Mouse (Mus musculus): ENCODE data around the gene Kif28. TPM values are rescaled to one million over a fixed set of nuclear protein-coding genes. Genes with fewer than 3 reads are reported as not detected.

Kif28 gene
- not detected for polyA plus RNA-seq (2017; shearing (Covaris generic))

DNA sequence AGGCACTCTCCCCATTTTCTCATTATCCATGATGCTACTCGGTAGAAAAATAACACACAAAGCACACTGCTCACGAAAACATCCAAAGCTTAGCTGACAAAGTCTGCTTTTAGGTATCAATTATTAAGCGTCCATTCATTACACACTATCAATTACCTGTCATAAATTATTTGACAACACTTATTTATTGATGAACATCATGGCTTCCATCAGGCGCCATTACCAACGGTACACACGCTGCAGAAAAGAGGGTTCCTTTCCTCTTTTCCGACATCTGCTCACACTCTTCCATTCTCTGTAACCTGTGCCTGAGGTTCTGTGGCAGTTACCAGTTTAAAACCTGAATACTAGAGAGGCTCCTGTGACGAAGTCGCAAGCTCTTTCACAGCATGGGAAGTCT, at the start of gene Kif28:
Gene Kif28 (minus strand): TSS at position 101 of the 400 bp plus-strand sequence.

DNA sequence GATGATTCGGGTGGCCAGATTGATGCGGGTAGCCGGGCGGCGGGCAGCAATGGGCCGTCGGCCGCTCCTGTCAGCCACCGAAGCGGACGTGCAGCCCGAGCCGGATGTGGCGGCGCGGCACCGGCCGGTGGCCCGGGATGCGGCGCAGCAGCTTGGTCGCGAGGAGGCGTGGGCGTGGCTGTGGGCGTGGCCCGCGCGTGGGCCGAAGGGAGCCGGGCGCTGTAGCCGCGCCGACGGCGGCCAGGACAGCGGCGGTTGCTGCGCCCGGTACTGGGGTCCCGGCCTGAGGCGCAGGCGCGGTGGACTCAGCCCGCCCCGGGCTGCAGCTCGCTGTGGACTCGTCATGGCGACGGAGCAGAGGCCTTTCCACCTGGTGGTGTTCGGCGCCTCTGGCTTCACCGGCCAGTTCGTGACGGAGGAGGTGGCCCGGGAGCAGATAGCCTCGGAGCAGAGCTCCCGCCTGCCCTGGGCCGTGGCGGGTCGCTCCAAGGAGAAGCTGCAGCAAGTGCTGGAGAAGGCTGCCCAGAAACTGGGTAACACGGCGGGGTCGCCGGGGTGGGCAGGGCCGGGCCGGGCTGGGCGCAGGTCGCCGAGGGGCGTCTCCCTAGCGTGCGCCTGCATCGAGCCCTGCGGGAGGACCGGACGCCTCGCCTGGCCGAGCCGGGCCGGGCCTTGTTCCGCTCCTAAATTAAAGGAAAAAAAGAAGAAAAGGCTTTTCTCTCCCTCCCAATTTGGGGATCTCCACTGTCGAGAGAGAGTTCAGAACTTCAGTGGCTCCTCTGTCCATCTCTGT, 76.9 kb downstream of the Kif28 start, which contains the start of gene Sccpdh:
Gene Sccpdh (plus strand): TSS at position 198 of the 793 bp plus-strand sequence.

Other genes starting within 250 kb of the Kif28 start
- 35.3 TPM for gene Smyd3, start 227.2 kb downstream of the Kif28 start, polyA plus RNA-seq (2017; shearing (Covaris generic))
- gene Tfb2m, start 199.0 kb downstream of the Kif28 start, polyA plus RNA-seq (2017; shearing (Covaris generic)): 27.2 TPM
- 40.1 TPM for gene Cnst, start 198.9 kb downstream of the Kif28 start, polyA plus RNA-seq (2017; shearing (Covaris generic))
- gene Sccpdh, start 77.1 kb downstream of the Kif28 start, polyA plus RNA-seq (2017; shearing (Covaris generic)): 8.9 TPM
- gene Gm10518, start 58.1 kb upstream of the Kif28 start, polyA plus RNA-seq (2017; shearing (Covaris generic)): 0.60 TPM
- gene Ahctf1, start 58.4 kb upstream of the Kif28 start, polyA plus RNA-seq (2017; shearing (Covaris generic)): 39.5 TPM
- gene Cdc42bpa, start 215.2 kb upstream of the Kif28 start, polyA plus RNA-seq (2017; shearing (Covaris generic)): 2.2 TPM